ENCODE assay signal across 29 mouse cellular contexts in genomic region chr10:57829621-57830020, GRCm38 (mm10). TPM values are rescaled to one million over a fixed set of nuclear protein-coding genes. Genes with fewer than 3 reads are reported as not detected.
DNase-seq lines count a peak whose midpoint lies in the region; ATAC-seq and TF ChIP-seq lines count a peak whose summit lies in the region.
"Had no signal": no experiment of that assay in that cellular context is flagged by ENCODE, and none has a peak within 500 bp of the region (broad histone marks: within the 10 kb centered on the region; RNA-seq: fewer than 3 reads in every experiment).

No protein-coding gene starts in this region.

- TF ChIP-seq CTCF in hindbrain, postnatal 0 days (IDR thresholded peaks at IDR 0.05; ENCODE audit: low read depth): no peak

- no peaks in the 10 kb centered on the region; the same call in 1 of the 2 replicates for H3K9me3 ChIP-seq in forebrain, embryonic 13.5 days (replicated peaks)
- H3K9me3 ChIP-seq in forebrain, embryonic 11.5 days (ENCODE audit: control insufficient read depth, low read length): no peaks in the 10 kb centered on the region
- H3K9me3 ChIP-seq in hindbrain, postnatal 0 days (ENCODE audit: low read length): no peaks in the 10 kb centered on the region
- no peaks in the 10 kb centered on the region for H3K9me3 ChIP-seq in hindbrain, embryonic 11.5 days (ENCODE audit: control insufficient read depth, low read length)
- no peaks in the 10 kb centered on the region for H3K9me3 ChIP-seq in midbrain, embryonic 15.5 days
- H3K9me3 ChIP-seq: heart, embryonic 15.5 days; hindbrain, embryonic 13.5 days; kidney, embryonic 15.5 days; limb, embryonic 10.5 days; limb, embryonic 15.5 days; liver, embryonic 13.5 days; neural tube, embryonic 15.5 days; stomach, embryonic 15.5 days had no signal

- no peaks in the 10 kb centered on the region for H3K27me3 ChIP-seq in forebrain, embryonic 13.5 days
- no peaks in the 10 kb centered on the region for H3K27me3 ChIP-seq in forebrain, embryonic 11.5 days (ENCODE audit: control insufficient read depth, insufficient read depth, low read length)
- no peaks in the 10 kb centered on the region for H3K27me3 ChIP-seq in hindbrain, postnatal 0 days (ENCODE audit: insufficient read depth, low read length)
- H3K27me3 ChIP-seq in hindbrain, embryonic 11.5 days (ENCODE audit: control insufficient read depth, insufficient read depth, low read length): no peaks in the 10 kb centered on the region; the same call in 1 of the 2 replicates
- 0 out of 2 replicates have a peak, but pooled peaks cover 3% of the 10 kb centered on the region for H3K27me3 ChIP-seq in midbrain, embryonic 15.5 days (replicated peaks)
- H3K27me3 ChIP-seq: heart, embryonic 15.5 days; kidney, embryonic 15.5 days; limb, embryonic 15.5 days; liver, embryonic 13.5 days; neural tube, embryonic 15.5 days; stomach, embryonic 15.5 days had no signal

- WGBS in forebrain, embryonic 13.5 days: 70% methylated on average over 3 of the region's 3 CpGs
- WGBS in forebrain, embryonic 11.5 days: 81% methylated on average over 3 of the region's 3 CpGs
- WGBS in hindbrain, postnatal 0 days: 34% methylated on average over 3 of the region's 3 CpGs
- WGBS in hindbrain, embryonic 11.5 days: 72% methylated on average over 3 of the region's 3 CpGs
- WGBS in midbrain, embryonic 15.5 days: 45% methylated on average over 3 of the region's 3 CpGs

- H3K4me2 ChIP-seq in forebrain, embryonic 13.5 days: no peak overlapping the region
- no peak overlapping the region for H3K4me2 ChIP-seq in forebrain, embryonic 11.5 days (ENCODE audit: low read depth, low read length, severe bottlenecking)
- no peak overlapping the region for H3K4me2 ChIP-seq in hindbrain, postnatal 0 days (ENCODE audit: low read depth, low read length)
- H3K4me2 ChIP-seq in hindbrain, embryonic 11.5 days (replicated peaks; ENCODE audit: low read depth, low read length): no peak overlapping the region
- H3K4me2 ChIP-seq in midbrain, embryonic 15.5 days: no peak overlapping the region
- H3K4me2 ChIP-seq: heart, embryonic 15.5 days; hindbrain, embryonic 13.5 days; kidney, embryonic 15.5 days; limb, embryonic 15.5 days; liver, embryonic 13.5 days; neural tube, embryonic 15.5 days; stomach, embryonic 15.5 days had no signal

- no peak overlapping the region for H3K9ac ChIP-seq in forebrain, embryonic 13.5 days
- H3K9ac ChIP-seq in forebrain, embryonic 11.5 days (ENCODE audit: low read length): no peak overlapping the region
- no peak overlapping the region for H3K9ac ChIP-seq in hindbrain, postnatal 0 days (replicated peaks; ENCODE audit: low read length)
- H3K9ac ChIP-seq in hindbrain, embryonic 11.5 days (ENCODE audit: low read depth, low read length): no peak overlapping the region
- H3K9ac ChIP-seq in midbrain, embryonic 15.5 days: no peak overlapping the region
- H3K9ac ChIP-seq: heart, embryonic 15.5 days; hindbrain, embryonic 13.5 days; kidney, embryonic 15.5 days; limb, embryonic 15.5 days; liver, embryonic 13.5 days; neural tube, embryonic 15.5 days; stomach, embryonic 15.5 days had no signal

- H3K4me1 ChIP-seq in forebrain, embryonic 13.5 days: peaks cover 8% of the 10 kb centered on the region; the same call in 1 of the 2 replicates
- 0 out of 2 replicates have a peak, but pooled peaks cover 3% of the 10 kb centered on the region for H3K4me1 ChIP-seq in forebrain, embryonic 11.5 days (replicated peaks; ENCODE audit: control insufficient read depth, insufficient read depth, low read length)
- no peaks in the 10 kb centered on the region for H3K4me1 ChIP-seq in hindbrain, postnatal 0 days (ENCODE audit: insufficient read depth, low read length)
- H3K4me1 ChIP-seq in hindbrain, embryonic 11.5 days (replicated peaks; ENCODE audit: control insufficient read depth, insufficient read depth, low read length): no peaks in the 10 kb centered on the region
- peaks cover 4% of the 10 kb centered on the region; the same call in 1 of the 2 replicates for H3K4me1 ChIP-seq in midbrain, embryonic 15.5 days
- H3K4me1 ChIP-seq: heart, embryonic 15.5 days; kidney, embryonic 15.5 days; limb, embryonic 10.5 days; limb, embryonic 15.5 days; liver, embryonic 13.5 days; neural tube, embryonic 15.5 days; stomach, embryonic 15.5 days had no signal

- no peak overlapping the region for H3K4me3 ChIP-seq in forebrain, embryonic 13.5 days
- H3K4me3 ChIP-seq in forebrain, embryonic 11.5 days (ENCODE audit: low read depth, low read length): no peak overlapping the region
- no peak overlapping the region for H3K4me3 ChIP-seq in hindbrain, postnatal 0 days (ENCODE audit: low read length)
- H3K4me3 ChIP-seq in hindbrain, embryonic 11.5 days (ENCODE audit: low read depth, low read length): no peak overlapping the region
- no peak overlapping the region for H3K4me3 ChIP-seq in midbrain, embryonic 15.5 days
- H3K4me3 ChIP-seq: heart, embryonic 15.5 days; hindbrain, embryonic 13.5 days; kidney, embryonic 15.5 days; limb, embryonic 10.5 days; limb, embryonic 15.5 days; liver, embryonic 13.5 days; neural tube, embryonic 15.5 days; stomach, embryonic 15.5 days had no signal

- DNase-seq in forebrain, embryonic 11.5 days (ENCODE audit: low spot score): no peak
- peak; percentile 41 for DNase-seq in hindbrain, postnatal 0 days (ENCODE audit: low spot score)
- DNase-seq in hindbrain, embryonic 11.5 days (ENCODE audit: low spot score): no peak
- peak; percentile 29 for DNase-seq in brain, adult 2 months (ENCODE audit: low read depth, low spot score)
- DNase-seq in cerebellum, adult 9-11 months: no peak
- DNase-seq: adrenal gland, postnatal 14 days; cerebellum, adult 18-20 months; cerebellum, postnatal 14 days; gastrocnemius, postnatal 14 days; kidney, adult 11 months; kidney, postnatal 25 days; liver, embryonic 13.5 days; lung, adult 18-20 months; right cerebral cortex, postnatal 25 days had no signal

- ATAC-seq in forebrain, embryonic 13.5 days: peak; percentile 32; the same call in 1 of the 2 replicates
- ATAC-seq in forebrain, embryonic 11.5 days (replicated peaks; ENCODE audit: low FRiP score): no peak
- peak; percentile 64 for ATAC-seq in hindbrain, postnatal 0 days
- no peak for ATAC-seq in hindbrain, embryonic 11.5 days (ENCODE audit: low FRiP score)
- peak; percentile 60; the same call in 1 of the 2 replicates for ATAC-seq in midbrain, embryonic 15.5 days (replicated peaks)
- ATAC-seq: inflammation-experienced regulatory T-cells, adult 6 months; lung, postnatal 0 days; Patski had no signal

- H3K36me3 ChIP-seq in forebrain, embryonic 13.5 days (ENCODE audit: poor library complexity, severe bottlenecking): no peaks in the 10 kb centered on the region
- no peaks in the 10 kb centered on the region for H3K36me3 ChIP-seq in forebrain, embryonic 11.5 days (ENCODE audit: control insufficient read depth, insufficient read depth, low read length)
- no peaks in the 10 kb centered on the region for H3K36me3 ChIP-seq in hindbrain, postnatal 0 days (ENCODE audit: insufficient read depth, low read length)
- H3K36me3 ChIP-seq in hindbrain, embryonic 11.5 days (ENCODE audit: control insufficient read depth, insufficient read depth, low read length): no peaks in the 10 kb centered on the region
- no peaks in the 10 kb centered on the region for H3K36me3 ChIP-seq in midbrain, embryonic 15.5 days (replicated peaks)
- H3K36me3 ChIP-seq: heart, embryonic 15.5 days; hindbrain, embryonic 13.5 days; kidney, embryonic 15.5 days; limb, embryonic 10.5 days; limb, embryonic 15.5 days; liver, embryonic 13.5 days; neural tube, embryonic 15.5 days; stomach, embryonic 15.5 days had no signal

- no peak overlapping the region for H3K27ac ChIP-seq in forebrain, embryonic 13.5 days
- H3K27ac ChIP-seq in forebrain, embryonic 11.5 days (ENCODE audit: low read depth, low read length): no peak overlapping the region
- H3K27ac ChIP-seq in hindbrain, postnatal 0 days: no peak overlapping the region
- H3K27ac ChIP-seq in hindbrain, embryonic 11.5 days (ENCODE audit: low read depth, low read length): no peak overlapping the region
- H3K27ac ChIP-seq in midbrain, embryonic 15.5 days: no peak overlapping the region
- H3K27ac ChIP-seq: heart, embryonic 15.5 days; hindbrain, embryonic 13.5 days; kidney, embryonic 15.5 days; limb, embryonic 10.5 days; limb, embryonic 15.5 days; liver, embryonic 13.5 days; macrophage; neural tube, embryonic 15.5 days; stomach, embryonic 15.5 days had no signal

RNA-seq across cellular contexts. Expression of gene Smpdl3a, which starts 35.5 kb away (rescaled TPM):
- polyA plus RNA-seq in forebrain, embryonic 13.5 days (2015; fragmentation: Nextera tagmentation; extraction: Ambion mirVana): 8.9 and 9.0 TPM in 2 replicates
- polyA plus RNA-seq in forebrain, embryonic 11.5 days (2014; fragmentation: Nextera tagmentation; extraction: Ambion mirVana): 9.2 and 9.4 TPM in 2 replicates
- 31.1 and 40.0 TPM in 2 replicates for total RNA-seq in hindbrain, postnatal 0 days (2014; rRNA removed)
- polyA plus RNA-seq in hindbrain, postnatal 0 days (2015; fragmentation: Nextera tagmentation; extraction: Ambion mirVana): 45.2 and 46.0 TPM in 2 replicates
- polyA plus RNA-seq in hindbrain, embryonic 11.5 days (2014; fragmentation: Nextera tagmentation; extraction: Ambion mirVana): 13.1 and 13.9 TPM in 2 replicates
- polyA plus RNA-seq in midbrain, embryonic 15.5 days (2015; fragmentation: Nextera tagmentation; extraction: Ambion mirVana): 17.8 and 22.2 TPM in 2 replicates

RNA-seq across cellular contexts. Expression of gene Fabp7, which starts 44.9 kb away (rescaled TPM):
- 1,416 and 1,541 TPM in 2 replicates for polyA plus RNA-seq in forebrain, embryonic 13.5 days (2015; fragmentation: Nextera tagmentation; extraction: Ambion mirVana)
- 595 and 640 TPM in 2 replicates for polyA plus RNA-seq in forebrain, embryonic 11.5 days (2014; fragmentation: Nextera tagmentation; extraction: Ambion mirVana)
- total RNA-seq in hindbrain, postnatal 0 days (2014; rRNA removed): 708 and 750 TPM in 2 replicates
- 3,353 and 3,880 TPM in 2 replicates for polyA plus RNA-seq in hindbrain, postnatal 0 days (2015; fragmentation: Nextera tagmentation; extraction: Ambion mirVana)
- polyA plus RNA-seq in hindbrain, embryonic 11.5 days (2014; fragmentation: Nextera tagmentation; extraction: Ambion mirVana): 1,341 and 1,349 TPM in 2 replicates
- 1,183 and 1,204 TPM in 2 replicates for polyA plus RNA-seq in midbrain, embryonic 15.5 days (2015; fragmentation: Nextera tagmentation; extraction: Ambion mirVana)
- total RNA-seq: granulocyte monocyte progenitor cell, adult 5-6 weeks; megakaryocyte-erythroid progenitor cell, adult 5-6 weeks had no signal
- polyA plus RNA-seq: inflammation-experienced regulatory T-cells, adult 6 months had no signal

Comparison
In these comparisons a context has a peak if more than half of its experiments do, and no peak if none do; other contexts are left out.
1. ATAC-seq: peak in forebrain, embryonic 13.5 days (single experiment), hindbrain, postnatal 0 days (single experiment) and midbrain, embryonic 15.5 days (single experiment); none in forebrain, embryonic 11.5 days (single experiment) and hindbrain, embryonic 11.5 days (single experiment).
2. DNase-seq: peak in hindbrain, postnatal 0 days (single experiment) and brain, adult 2 months (single experiment); none in forebrain, embryonic 11.5 days (single experiment), hindbrain, embryonic 11.5 days (single experiment) and cerebellum, adult 9-11 months (single experiment).